Mouse (Mus musculus) adrenal gland, postnatal 25 days (tissue): ENCODE measurements around the gene Sctr. TPM values are rescaled to one million over a fixed set of nuclear protein-coding genes. Genes with fewer than 3 reads are reported as not detected.

Experiments
- DNase-seq: peaks from one replicate; pipeline ENCODE4 v3.0.0; 2021; ENCODE audit warnings: mixed read lengths
- long read RNA-seq: library from polyadenylated mRNA; stranded (forward); transcript quantifications from one replicate; pipeline ENCODE4 v2.0.0, GENCODE M21; 2021
- total RNA-seq: library from RNA; stranded (reverse); gene quantifications from 2 replicates; pipeline ENCODE4 v1.2.3, GENCODE M21; 2021

Sctr gene
- 7.4 and 8.0 TPM in 2 replicates for total RNA-seq
- long read RNA-seq, partial matches to known transcripts, result 2 of 19 reads
- long read RNA-seq, other reads (novel, unspliced or antisense), result 13 of 19 reads

DNA sequence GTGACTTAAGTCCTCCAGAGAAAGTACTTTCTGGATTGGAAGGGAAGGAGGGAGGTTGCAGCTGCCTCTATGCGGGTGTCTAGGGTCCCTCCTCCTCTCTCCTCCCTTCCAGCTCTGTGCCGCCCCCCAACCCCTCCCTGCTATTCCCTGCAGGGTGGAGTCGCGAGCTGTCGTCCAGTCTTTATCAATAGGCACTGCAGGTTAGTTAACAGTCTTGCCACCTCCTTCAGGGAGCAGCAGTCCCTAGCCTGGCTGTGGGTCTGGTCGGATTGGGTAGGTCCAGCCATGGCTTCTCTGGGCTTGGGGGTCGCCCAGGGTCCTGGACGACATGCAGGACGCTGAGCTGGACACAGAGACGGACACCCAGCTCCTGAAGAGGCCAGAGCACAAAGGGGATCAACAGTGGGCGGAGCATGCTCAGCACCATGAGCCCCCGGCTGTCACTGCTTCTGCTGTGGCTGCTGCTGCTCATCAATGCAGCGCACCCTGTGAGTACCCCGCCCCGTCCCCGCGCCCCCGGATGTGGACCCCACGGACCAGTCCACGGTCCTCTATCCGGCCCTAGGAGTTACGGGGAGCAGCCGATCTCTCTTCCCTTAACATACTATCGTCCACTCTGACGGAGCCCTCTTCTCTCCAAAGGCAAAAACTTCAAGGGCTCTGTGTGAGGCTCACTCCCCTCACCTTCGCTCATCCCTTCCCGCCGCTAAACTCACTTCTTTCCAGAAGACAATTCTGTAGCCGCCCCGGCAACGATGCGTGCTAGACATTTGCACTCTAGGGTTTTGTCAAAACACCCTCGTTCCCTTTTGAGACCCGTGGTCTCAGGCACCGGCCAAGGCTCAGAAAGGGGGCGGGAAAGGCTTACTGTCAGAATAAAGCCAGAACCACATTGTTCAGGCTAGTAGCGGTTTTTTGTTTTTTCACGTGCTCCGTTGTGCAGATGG, at the start of gene Sctr:
Sctr (plus strand) TSS at position 51 of the 947 bp plus-strand sequence.
- no peak for DNase-seq

DNA sequence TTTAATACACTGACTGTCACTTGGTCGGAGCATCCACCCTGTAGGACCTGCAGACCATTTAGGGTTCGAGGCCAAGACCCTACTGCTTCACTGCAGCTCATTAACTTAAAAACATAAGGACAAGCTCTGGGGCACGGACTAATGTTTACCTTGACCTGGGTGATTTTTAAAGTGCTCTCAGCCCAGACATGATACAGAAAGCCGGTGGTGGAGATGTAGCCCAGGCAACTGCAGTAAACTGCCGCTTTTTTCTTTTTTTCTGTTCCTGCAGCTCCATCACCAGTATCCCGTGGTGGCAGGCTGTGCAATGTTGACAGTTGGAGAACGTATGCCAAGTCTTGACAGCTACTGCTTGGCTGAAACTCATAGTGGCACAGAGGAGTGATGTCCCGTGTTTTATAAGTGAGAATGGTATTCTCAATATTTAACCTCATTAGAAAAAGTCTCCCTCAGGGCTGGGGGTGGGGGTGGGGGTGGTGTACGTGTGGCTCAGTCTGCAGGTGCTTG, 48.9 kb upstream of the Sctr start:
- DNase-seq, result no peak

DNA sequence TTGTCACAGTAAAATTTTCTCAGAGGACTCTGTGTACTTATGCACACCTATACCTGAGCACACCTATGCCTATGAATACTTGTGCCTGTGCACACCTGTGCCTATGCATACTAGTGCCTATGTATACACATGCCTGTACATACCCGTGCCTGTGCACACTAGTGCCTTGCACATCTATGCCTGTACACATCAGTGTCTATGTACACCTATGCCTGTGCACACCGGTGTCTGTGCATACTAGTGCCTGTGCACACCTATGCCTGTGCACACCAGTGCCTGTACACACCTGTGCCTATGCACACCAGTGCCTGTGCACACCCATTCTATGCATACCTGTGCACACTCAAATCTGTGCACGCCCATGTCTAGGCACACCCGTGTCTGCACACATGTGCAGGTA, 47.2 kb upstream of the Sctr start:
- DNase-seq, result no peak

DNA sequence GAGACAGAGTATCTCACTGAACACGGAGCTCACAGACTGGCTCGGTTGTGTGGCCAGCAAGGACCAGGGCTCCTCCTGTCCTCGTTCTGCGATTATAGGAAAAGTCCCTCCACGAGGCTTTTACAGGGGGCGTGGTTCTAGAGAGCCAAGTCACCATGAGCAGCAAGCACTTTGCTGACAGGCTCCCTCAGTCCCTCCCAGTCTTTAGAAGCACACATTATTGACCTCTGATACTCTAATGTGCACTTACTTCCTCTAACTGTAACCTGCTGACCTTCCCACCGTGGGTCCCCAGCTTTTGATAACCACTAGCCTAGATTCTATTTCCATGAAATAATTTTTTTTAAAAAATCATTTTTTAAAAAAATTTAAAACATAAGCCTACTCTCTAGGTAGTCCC, 46.8 kb upstream of the Sctr start:
- no peak for DNase-seq

DNA sequence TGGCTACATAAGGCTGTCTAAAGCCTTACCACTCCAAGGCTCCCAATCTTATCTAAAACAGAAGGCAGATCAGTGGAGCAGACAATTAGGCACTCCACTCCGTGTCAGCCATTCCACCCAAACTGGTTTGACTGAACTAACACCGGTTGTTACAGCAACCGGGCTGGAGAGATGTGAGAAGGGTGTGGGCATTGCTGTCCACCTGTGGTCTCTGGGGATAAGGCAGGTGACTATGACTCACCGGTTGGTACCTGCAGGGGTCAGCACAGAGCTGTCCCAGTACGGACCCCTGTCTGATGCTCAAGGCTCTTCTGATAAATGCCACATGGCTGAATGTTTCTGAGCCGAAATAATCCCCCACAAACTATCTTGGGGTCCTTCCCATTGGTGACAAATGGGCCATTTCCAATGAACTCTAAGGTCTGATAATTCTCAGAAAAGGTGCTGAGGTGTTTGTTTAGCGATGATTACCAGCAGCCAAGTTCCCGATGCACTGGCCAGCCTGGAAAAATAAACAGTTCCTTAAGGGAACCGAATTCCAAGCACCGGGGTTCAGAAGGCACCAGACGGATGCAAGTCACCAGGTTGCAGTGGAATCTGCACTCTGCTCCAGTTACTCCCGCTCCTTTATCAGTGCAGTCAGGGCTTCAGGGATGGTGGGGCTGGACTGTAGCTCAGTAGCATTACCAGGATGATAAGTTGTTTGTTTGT, 40.7 kb upstream of the Sctr start:
- DNase-seq, result no peak

DNA sequence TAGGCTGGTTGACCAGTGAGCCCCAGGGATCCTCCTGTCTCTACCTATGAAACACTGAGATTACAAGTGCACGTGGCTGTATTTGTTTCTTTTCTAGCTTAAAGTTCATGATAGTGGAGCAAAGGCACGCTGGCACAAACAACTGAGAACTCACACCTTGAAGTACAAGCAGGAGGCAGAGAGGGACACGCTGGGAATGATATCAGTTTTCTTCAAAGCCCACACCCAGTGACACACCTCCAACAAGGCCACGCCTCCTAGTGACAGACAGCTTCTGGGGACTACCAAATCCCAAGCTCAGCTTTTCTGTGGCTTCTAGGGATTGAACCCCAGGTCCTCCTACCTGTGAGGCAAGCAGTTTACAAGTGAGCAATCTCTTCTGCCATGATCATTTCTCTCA, 33.6 kb upstream of the Sctr start:
- DNase-seq, result no peak

DNA sequence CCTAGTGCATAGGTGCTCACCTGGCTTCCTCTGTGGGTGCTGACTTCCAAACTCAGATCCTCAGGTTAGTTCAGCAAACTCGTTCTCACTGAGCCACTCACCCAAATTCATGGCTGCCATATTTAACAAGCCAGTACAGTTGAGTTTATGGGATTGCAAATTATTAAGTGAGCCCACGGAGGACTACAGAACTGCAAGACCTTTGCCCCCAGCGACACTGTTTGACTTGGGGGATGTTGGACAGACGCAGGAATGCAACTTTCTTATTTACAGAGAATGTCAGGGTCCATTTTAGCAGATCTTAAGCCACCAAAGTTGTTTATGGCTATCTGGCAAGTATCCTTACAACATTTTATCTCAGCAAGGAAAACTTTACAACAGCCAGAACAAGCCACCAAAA, 31.6 kb upstream of the Sctr start:
- no peak for DNase-seq

DNA sequence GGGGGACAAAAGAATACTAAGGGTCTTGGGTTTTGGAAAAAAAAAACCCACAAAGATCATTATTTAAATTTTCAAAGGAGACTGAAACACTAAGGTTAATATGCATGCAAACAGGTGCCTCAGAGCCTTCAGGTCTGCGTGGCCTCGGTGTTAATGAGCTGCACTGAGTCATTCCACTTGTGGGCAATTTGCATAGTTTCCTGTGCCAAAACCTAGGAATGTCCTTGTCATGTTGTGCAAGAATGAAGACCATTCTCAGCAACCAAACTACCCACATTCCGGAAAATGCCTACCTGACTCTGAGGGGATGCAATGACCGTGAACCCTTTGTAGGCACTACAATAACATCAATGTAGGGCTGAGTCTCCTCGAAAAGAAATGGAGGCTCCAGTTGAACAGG, 20.1 kb upstream of the Sctr start:
- DNase-seq, result no peak

DNA sequence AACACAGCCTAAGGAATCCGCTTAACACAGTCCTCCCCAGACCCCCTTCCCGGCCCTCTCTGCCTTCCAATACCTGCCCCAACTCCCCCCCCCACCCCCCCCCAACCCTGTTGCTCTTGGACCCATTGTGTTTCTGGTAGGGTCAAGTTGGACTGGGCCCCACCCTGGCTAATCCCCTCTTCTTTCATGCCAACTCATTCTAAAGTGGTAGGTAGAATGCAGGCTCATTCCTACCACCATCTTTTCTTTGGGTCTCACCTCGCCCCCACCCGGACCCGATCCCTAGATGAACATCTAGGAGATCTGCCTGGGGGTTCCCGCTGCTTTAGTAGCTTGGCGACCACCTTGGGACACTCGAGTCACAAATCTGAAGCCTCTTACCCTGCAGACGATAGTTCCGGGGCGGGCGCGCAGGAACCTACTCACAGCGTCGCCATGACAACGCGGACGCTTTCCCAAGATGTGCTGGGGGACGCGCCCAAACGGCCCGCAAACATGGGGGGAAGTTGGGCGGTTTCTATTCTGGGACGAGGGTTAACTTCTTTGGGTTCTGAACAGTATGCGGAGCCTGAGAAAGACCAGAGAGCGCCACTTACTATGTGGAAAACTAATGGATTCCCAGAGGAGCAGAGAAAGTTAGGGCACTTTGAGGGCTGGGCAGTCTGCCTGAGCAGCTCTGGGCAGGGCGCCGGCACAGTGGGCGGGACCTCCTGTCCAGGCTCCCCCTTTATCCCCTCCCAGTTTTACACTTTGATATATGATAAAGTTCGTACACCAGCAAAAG, 9.7 kb upstream of the Sctr start, which contains the start of gene Cfap221:
Cfap221 (minus strand) TSS at position 437 of the 784 bp plus-strand sequence.
- peak; percentile 69 for DNase-seq

DNA sequence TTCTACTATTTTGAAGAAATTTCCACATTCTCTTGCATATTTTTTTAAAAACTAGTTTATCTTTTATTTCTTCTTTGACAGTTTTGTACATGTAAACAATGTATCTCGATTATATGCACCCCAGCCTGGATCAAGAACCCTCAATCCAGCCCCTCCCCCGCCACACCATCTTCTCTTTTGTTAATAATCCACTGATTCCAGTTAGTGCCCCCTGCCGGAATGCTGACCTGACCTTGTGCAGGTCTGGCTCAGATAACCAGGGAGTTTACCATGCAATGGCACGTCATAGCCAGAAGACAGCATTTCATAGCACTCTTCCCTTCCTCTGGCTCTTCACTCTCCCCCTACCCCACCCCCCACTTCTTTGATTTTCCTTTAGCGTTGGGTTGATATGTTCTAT, 9.1 kb upstream of the Sctr start:
- no peak for DNase-seq

DNA sequence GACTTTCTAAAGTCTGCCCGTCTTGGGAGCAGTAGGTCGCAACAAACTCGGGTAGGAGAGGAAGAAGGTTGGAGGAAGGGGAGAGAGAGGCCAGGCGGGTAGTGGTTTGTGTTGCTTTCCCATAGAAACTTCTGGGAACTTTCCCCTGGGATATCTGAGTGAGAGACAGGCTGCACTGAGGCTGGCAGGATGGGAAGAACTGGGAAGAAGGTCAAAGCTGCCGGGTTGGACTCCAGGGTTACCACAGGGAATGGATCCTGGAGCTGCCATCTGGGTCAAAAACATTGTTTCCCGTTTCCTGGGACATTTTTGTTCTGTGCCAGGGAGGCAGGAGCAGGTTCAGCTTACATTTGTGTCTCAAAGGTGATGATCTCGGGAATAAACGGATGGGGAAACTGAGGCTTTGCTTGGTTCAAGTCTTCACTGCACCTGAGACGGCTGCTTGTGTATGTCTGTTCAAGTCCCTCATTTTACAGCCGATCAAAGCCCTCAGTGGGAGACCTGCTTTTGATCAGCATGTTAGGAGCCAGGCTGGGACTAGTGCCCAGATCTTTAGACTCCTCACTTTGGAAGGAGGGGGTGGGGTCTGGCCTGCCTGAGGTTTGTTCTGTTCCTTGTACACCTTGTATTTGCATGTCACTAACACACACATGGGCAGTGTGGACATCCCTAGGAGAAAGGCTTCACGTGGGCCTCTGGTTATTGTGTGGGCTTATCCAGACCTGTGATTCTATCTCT, 1.3 kb downstream of the Sctr start:
- no peak for DNase-seq

DNA sequence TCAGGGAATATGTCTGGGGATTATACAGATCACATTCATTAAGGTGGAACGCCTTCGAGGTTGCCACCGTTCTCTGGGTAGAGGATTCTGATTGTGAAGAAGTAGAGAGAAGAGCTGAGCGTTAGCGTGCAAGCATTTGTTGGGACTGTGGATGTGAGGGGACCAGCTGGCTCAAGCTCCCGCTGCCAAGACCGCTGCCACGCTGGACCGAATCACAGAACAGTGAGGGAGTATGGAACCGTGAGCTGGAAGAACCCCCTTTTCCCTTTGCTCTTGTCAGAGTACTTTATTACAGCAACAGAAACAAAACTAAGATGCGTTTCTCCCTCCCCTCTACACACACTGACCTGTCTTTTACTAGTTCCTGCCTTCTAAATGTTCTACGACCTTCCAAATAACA, 5.9 kb downstream of the Sctr start:
- DNase-seq, result no peak

DNA sequence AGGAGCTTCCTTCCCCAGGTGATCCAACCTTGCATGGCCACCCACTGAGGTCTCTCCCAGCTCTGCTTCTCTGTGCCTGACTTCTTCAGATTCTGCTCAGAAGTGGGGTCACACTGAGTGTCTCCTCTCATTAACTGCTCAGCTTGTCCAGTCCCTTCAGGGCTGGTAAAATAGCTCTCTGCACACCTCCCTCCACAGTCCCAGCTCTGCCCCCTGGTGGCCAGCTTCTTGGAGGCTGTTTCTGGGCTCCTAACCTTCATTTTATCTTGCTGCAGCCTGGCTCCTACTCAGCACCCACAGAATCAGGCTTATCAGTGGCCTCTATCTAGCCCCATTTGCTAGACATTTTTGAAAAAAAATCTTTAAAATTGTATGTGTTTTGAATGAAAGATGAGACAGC, 6.4 kb downstream of the Sctr start:
- peak; percentile 82 for DNase-seq

DNA sequence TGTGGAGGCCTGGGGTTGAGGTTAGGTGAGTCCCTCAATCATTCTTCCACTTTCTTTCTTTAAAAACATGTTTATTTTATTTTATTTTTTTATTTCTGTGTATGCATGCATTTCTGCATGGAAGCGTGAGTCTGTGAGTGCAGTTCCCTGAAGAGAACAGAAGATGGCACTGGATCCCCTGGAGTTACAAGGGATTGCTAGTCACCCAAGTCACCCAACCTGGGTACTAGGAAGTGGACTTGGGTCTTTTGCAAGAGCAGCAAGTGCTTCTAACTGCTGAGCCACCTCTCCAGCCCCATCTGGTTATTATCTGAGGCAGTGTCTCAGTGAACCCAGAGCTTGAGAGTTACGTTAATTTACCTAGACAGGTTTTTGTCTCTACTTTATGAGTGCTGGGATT, 9.5 kb downstream of the Sctr start:
- no peak for DNase-seq

DNA sequence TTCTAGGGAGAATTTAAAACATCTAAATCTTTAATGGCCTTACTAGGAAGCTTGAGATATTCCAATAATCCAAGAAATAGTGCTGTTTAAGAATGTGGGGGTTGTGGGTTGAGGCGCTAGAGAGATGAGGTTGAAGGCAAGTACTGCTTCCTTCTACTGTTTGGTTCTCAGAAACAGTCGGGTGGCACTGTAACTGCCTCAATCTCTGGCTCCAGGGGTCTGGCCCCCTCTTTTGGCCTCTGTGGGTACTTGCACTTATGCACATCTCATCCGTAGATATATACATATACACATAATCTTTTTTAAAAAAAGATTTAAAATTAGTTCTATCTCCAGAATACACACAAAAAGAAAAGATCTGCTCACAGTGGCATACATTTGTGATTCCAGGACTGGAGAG, 12.2 kb downstream of the Sctr start:
- no peak for DNase-seq

DNA sequence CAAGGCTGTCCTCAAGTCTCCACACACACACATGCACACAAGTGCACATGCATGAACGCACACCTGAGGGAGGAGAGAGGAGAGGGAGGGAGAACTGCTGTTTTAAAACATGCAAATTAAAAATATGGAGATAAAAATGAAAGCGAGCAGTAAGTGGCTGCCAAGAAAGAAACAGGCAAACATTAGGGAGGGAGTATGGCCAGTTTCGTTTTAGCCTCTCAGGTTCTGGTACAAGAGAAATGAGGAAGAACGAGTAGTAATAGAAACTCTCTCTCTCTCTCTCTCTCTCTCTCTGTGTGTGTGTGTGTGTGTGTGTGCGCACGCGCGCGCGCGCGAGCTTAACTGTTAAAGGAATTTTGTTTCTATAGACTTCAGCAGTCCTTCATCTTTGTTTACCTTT, 12.7 kb downstream of the Sctr start:
- DNase-seq, result no peak

DNA sequence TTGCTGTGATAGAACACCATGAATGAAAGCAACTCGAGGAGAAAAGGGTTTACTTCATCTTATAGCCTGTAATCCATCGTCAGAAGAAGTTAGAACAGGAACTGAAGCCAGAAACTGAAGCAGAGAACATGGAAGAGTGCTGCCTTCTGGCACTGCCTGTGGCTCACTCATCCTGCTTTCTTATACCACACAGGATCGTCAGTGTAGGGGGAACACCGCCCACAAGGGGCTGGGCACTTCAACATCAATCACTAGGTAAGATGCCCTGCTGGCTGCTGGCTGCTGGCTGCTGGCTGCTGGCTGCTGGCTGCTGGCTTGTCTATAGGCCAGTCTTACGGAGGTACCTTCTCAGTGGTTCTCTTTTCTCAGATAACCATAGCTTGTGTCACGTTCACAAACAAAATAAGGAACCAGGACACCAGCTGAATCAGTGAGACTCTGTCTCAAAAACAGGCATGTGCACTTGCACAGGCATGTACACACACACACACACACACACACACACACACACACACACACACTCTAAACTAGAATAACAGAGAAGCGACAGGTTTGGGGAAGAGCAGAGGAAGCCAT, 13.7 kb downstream of the Sctr start:
- no peak for DNase-seq

DNA sequence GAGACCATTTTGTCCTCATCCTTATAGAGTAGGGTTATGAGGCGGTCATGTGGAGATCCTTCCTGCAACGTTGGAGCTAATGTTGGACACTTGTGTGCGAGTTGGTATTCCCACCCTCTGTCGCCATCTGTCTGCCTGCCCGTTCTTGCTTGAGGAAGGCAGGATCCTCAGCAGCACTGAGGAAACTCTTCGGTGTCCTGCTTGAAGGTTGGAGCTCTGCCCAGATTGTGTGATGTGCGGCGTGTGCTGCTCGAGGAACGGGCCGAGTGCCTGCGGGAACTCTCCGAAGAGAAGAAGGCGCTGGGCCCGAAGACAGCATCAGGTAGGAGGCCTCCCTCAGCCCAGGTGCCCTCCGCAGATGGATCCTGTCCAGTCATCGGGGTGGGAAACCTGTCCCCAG, 15.3 kb downstream of the Sctr start:
- no peak for DNase-seq

DNA sequence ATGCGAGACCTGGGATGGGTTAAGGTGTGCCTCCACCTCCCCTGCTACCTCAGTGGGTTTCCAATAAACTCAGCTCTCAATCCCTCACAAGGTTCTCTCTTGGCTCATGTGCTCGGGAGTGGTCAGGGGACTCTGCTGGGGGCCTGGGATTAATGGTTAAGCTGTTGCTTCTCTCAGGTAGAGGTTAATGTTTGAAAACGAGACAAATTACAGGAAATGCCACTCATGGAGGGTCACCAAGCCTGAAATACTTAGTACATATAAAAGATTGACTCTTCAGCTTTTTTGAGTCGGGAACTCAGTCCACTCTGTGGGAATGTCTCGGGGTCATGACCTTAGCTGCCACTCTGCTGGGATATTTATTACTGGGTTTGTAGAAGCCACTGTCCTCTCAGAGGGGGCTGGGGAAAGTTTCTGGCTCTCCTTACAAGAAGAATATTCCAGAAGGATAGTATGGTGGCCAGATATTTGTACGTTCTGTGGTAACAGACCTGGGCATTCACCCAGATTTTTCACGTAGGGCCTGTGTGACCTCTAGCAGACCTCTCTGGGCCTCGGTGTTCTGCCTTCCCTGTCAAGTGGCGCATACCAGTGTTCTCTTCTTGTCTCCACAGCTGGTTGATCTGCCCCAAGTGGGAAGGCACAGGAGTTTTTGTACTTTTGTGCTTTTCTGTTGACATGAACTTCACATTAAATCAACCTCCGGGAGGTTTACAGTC, 17.8 kb downstream of the Sctr start:
- DNase-seq, result no peak

DNA sequence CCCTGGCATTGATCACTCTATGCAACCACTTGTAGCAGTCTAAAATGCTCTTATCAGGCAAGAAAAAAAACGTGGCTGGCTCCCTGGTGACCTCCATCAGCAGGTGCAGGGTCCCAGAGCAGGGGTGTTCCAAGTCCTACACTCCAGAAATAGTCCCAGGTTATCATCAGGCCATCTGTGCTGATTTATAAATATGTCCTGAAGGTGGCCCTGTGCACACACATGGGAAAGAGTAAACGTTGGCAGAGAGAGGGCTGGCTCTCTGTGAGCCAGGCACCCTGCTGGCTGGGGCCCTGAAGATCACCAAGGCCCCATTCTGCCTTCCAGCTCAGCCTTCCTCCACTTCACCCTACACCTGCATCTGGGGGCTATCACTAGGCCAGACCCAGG, 18.4 kb downstream of the Sctr start:
- no peak for DNase-seq

DNA sequence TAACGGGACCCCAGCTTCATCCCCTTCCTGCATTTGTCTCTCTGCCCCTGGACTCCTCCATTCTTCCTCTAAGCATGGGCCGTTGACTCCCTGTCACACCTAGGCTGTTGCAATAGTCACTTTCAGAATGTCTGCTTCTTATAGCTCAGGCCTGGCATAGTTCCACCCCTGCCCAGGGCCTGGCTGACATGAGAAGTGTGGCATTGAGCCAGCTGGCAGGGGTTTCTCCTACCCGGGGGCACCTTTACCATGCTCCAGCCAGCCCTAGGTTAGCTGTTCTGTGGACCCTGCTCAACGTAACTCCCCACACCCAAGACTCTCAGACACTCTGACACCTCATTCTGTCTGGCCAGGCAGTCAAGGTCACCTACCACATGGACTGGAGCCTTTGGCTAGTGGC, 21.0 kb downstream of the Sctr start:
- DNase-seq, result no peak
